Mouse (Mus musculus): ENCODE measurements around the gene Pon3.

- no peak for TF ChIP-seq CTCF (IDR thresholded peaks at IDR 0.05; ENCODE audit: extremely low read depth, insufficient read depth, insufficient read length, insufficient replicate concordance)
- TF ChIP-seq POLR2A (IDR thresholded peaks at IDR 0.05; ENCODE audit: low read depth, low read length) = no peak
Observed at GRCm38 (mm10) chr6:5254869-5255268, 1.2 kb downstream of the Pon3 start.

Data from spleen, adult 2 months (tissue).